Mouse (Mus musculus) spleen, adult 2 months (tissue): ENCODE results near the gene Hs3st5.

Experiments
- CTCF ChIP-seq: fragments of 200-500 bp; IDR thresholded peaks from 2 replicates; pipeline ENCODE4 v1.5.1; 2011; ENCODE audit warnings: mild to moderate bottlenecking, inconsistent platforms; ENCODE audit not compliant: insufficient read depth, insufficient read length, insufficient replicate concordance; ENCODE audit errors: extremely low read depth
- POLR2A ChIP-seq: fragments of 200-500 bp; IDR thresholded peaks from 2 replicates; pipeline ENCODE4 v1.6.1; 2011; ENCODE audit warnings: low read depth, low read length, inconsistent platforms

GRCm38 (mm10) chr10:36484011-36484410, 22.6 kb upstream of the Hs3st5 start:
- TF ChIP-seq CTCF (no peak), POLR2A (no peak)
